Mouse (Mus musculus): ENCODE data around the gene Btg1. TPM values are rescaled to one million over a fixed set of nuclear protein-coding genes. Genes with fewer than 3 reads are reported as not detected.

Btg1 gene
- polyA plus RNA-seq, 1 experiment: 66.4 TPM

- H3K4me1 ChIP-seq (ENCODE audit: control insufficient read depth, insufficient read depth, low read length): peaks cover 6% of the 10 kb centered on the region
- H3K4me3 ChIP-seq (ENCODE audit: insufficient read depth, low read length): peak overlapping the region; percentile 47
- peak overlapping the region; percentile 69; the same call in 1 of the 2 replicates for H3K27ac ChIP-seq (ENCODE audit: insufficient read depth, low read length)
- TF ChIP-seq CTCF (IDR thresholded peaks at IDR 0.05; ENCODE audit: borderline replicate concordance, insufficient read depth, low read length): no peak
These were observed 4.6 kb downstream of the Btg1 start for GRCm38 (mm10) chr10:96621361-96621945.

GRCm38 (mm10) chr10:96621980-96622645, 5.3 kb downstream of the Btg1 start:
- H3K4me1 ChIP-seq (ENCODE audit: control insufficient read depth, insufficient read depth, low read length): peaks cover 6% of the 10 kb centered on the region
- TF ChIP-seq POLR2A (IDR thresholded peaks at IDR 0.05; ENCODE audit: low read depth, low read length): no peak
- TF ChIP-seq CTCF (IDR thresholded peaks at IDR 0.05; ENCODE audit: borderline replicate concordance, insufficient read depth, low read length): no peak
- peak overlapping the region; percentile 69 for H3K27ac ChIP-seq (ENCODE audit: insufficient read depth, low read length)
- H3K4me3 ChIP-seq (ENCODE audit: insufficient read depth, low read length): peak overlapping the region; percentile 40; the same call in 1 of the 2 replicates

- Histone ChIP-seq H3K4me3 (ENCODE audit: insufficient read depth, low read length) (no peak overlapping the region), H3K4me1 (ENCODE audit: control insufficient read depth, insufficient read depth, low read length) (peaks cover 6% of the 10 kb centered on the region), H3K27ac (ENCODE audit: insufficient read depth, low read length) (0 out of 2 replicates have a peak overlapping the region, but pooled peaks have one; percentile 37)
- no peak for TF ChIP-seq CTCF (IDR thresholded peaks at IDR 0.05; ENCODE audit: borderline replicate concordance, insufficient read depth, low read length)
- TF ChIP-seq POLR2A (IDR thresholded peaks at IDR 0.05; ENCODE audit: low read depth, low read length): no peak
These were observed 6.2 kb downstream of the Btg1 start for GRCm38 (mm10) chr10:96622761-96623632.

- TF ChIP-seq POLR2A (IDR thresholded peaks at IDR 0.05; ENCODE audit: low read depth, low read length) (no peak), CTCF (IDR thresholded peaks at IDR 0.05; ENCODE audit: borderline replicate concordance, insufficient read depth, low read length) (no peak)
- no peak overlapping the region for H3K27ac ChIP-seq (ENCODE audit: insufficient read depth, low read length)
- peaks cover 9% of the 10 kb centered on the region for H3K4me1 ChIP-seq (ENCODE audit: control insufficient read depth, insufficient read depth, low read length)
- no peak overlapping the region for H3K4me3 ChIP-seq (ENCODE audit: insufficient read depth, low read length)
These were observed 6.9 kb downstream of the Btg1 start for GRCm38 (mm10) chr10:96623633-96624195.

- Histone ChIP-seq H3K4me1 (ENCODE audit: control insufficient read depth, insufficient read depth, low read length) (peaks cover 10% of the 10 kb centered on the region), H3K4me3 (ENCODE audit: insufficient read depth, low read length) (no peak overlapping the region), H3K27ac (ENCODE audit: insufficient read depth, low read length) (no peak overlapping the region)
- TF ChIP-seq POLR2A (IDR thresholded peaks at IDR 0.05; ENCODE audit: low read depth, low read length) (no peak), CTCF (IDR thresholded peaks at IDR 0.05; ENCODE audit: borderline replicate concordance, insufficient read depth, low read length) (no peak)
These were observed 7.6 kb downstream of the Btg1 start for GRCm38 (mm10) chr10:96624406-96624805.

- H3K4me1 ChIP-seq (ENCODE audit: control insufficient read depth, insufficient read depth, low read length): peaks cover 10% of the 10 kb centered on the region
- TF ChIP-seq POLR2A (IDR thresholded peaks at IDR 0.05; ENCODE audit: low read depth, low read length): no peak
- no peak for TF ChIP-seq CTCF (IDR thresholded peaks at IDR 0.05; ENCODE audit: borderline replicate concordance, insufficient read depth, low read length)
- H3K4me3 ChIP-seq (ENCODE audit: insufficient read depth, low read length): no peak overlapping the region
- no peak overlapping the region for H3K27ac ChIP-seq (ENCODE audit: insufficient read depth, low read length)
These were observed 8.3 kb downstream of the Btg1 start for GRCm38 (mm10) chr10:96625061-96625460.

GRCm38 (mm10) chr10:96625682-96626081, 8.9 kb downstream of the Btg1 start:
- TF ChIP-seq CTCF (IDR thresholded peaks at IDR 0.05; ENCODE audit: borderline replicate concordance, insufficient read depth, low read length) (no peak), POLR2A (IDR thresholded peaks at IDR 0.05; ENCODE audit: low read depth, low read length) (no peak)
- Histone ChIP-seq H3K27ac (ENCODE audit: insufficient read depth, low read length) (no peak overlapping the region), H3K4me3 (ENCODE audit: insufficient read depth, low read length) (no peak overlapping the region), H3K4me1 (ENCODE audit: control insufficient read depth, insufficient read depth, low read length) (peaks cover 10% of the 10 kb centered on the region)

GRCm38 (mm10) chr10:96626120-96626750, 9.4 kb downstream of the Btg1 start:
- peaks cover 10% of the 10 kb centered on the region for H3K4me1 ChIP-seq (ENCODE audit: control insufficient read depth, insufficient read depth, low read length)
- no peak overlapping the region for H3K4me3 ChIP-seq (ENCODE audit: insufficient read depth, low read length)
- TF ChIP-seq CTCF (IDR thresholded peaks at IDR 0.05; ENCODE audit: borderline replicate concordance, insufficient read depth, low read length): no peak
- no peak for TF ChIP-seq POLR2A (IDR thresholded peaks at IDR 0.05; ENCODE audit: low read depth, low read length)
- H3K27ac ChIP-seq (ENCODE audit: insufficient read depth, low read length): no peak overlapping the region

- Histone ChIP-seq H3K4me1 (ENCODE audit: control insufficient read depth, insufficient read depth, low read length) (peaks cover 8% of the 10 kb centered on the region), H3K4me3 (ENCODE audit: insufficient read depth, low read length) (no peak overlapping the region), H3K27ac (ENCODE audit: insufficient read depth, low read length) (peak overlapping the region; percentile 93)
- TF ChIP-seq POLR2A (IDR thresholded peaks at IDR 0.05; ENCODE audit: low read depth, low read length): no peak
- TF ChIP-seq CTCF (IDR thresholded peaks at IDR 0.05; ENCODE audit: borderline replicate concordance, insufficient read depth, low read length): no peak
These were observed 10.5 kb downstream of the Btg1 start for GRCm38 (mm10) chr10:96627332-96627731.

Measured in embryonic fibroblast, embryonic 13.5 days (primary cell).